Mouse (Mus musculus): Measurements from ENCODE around the gene Mmp1b.
"Not testable (repeated sequence)": the region's sequence is repeated elsewhere in the genome, so short reads cannot be mapped to it uniquely, and the experiment has no call there.

Mmp1b gene

GRCm38 (mm10) chr9:7387947-7388346, at the start of gene Mmp1b:
Gene Mmp1b, minus strand, starts transcription at chr9:7388047.
- no peak for DNase-seq (ENCODE audit: low spot score)

- not testable (repeated sequence) for DNase-seq (ENCODE audit: low spot score)
Measured at GRCm38 (mm10) chr9:7396556-7396955, 8.7 kb upstream of the Mmp1b start.

GRCm38 (mm10) chr9:7354535-7354934, 33.3 kb downstream of the Mmp1b start:
- no peak for DNase-seq (ENCODE audit: low spot score)

- DNase-seq (ENCODE audit: low spot score): no peak
Measured at GRCm38 (mm10) chr9:7345513-7345912, 42.3 kb downstream of the Mmp1b start.

- no peak for DNase-seq (ENCODE audit: low spot score)
Measured at GRCm38 (mm10) chr9:7344107-7344506, 43.7 kb downstream of the Mmp1b start, which contains the start of gene Mmp12. Gene Mmp12, plus strand, starts transcription at chr9:7344381.

- DNase-seq (ENCODE audit: low spot score): no peak
Measured at GRCm38 (mm10) chr9:7336740-7337483, 50.9 kb downstream of the Mmp1b start.

GRCm38 (mm10) chr9:7335766-7336680, 51.8 kb downstream of the Mmp1b start:
- no peak for DNase-seq (ENCODE audit: low spot score)

GRCm38 (mm10) chr9:7331847-7332246, 56.0 kb downstream of the Mmp1b start:
- DNase-seq (ENCODE audit: low spot score): no peak

All from T-cell, adult 2 months (primary cell).